Mouse (Mus musculus) urinary bladder, postnatal 36 days (tissue): ENCODE results near the gene Rtl8c.
A peak's percentile ranks its signal among the peaks of the same experiment; 100 is the strongest.
"Not testable (repeated sequence)": the region's sequence is repeated elsewhere in the genome, so short reads cannot be mapped to it uniquely, and the experiment has no call there.

Experiments
- DNase-seq, 2 experiments: peaks; one replicate each; pipeline ENCODE4 v3.0.0; 2022; ENCODE audit warnings: low spot score in 2 of 2, mixed read lengths in 1 of 2

Rtl8c gene

DNA sequence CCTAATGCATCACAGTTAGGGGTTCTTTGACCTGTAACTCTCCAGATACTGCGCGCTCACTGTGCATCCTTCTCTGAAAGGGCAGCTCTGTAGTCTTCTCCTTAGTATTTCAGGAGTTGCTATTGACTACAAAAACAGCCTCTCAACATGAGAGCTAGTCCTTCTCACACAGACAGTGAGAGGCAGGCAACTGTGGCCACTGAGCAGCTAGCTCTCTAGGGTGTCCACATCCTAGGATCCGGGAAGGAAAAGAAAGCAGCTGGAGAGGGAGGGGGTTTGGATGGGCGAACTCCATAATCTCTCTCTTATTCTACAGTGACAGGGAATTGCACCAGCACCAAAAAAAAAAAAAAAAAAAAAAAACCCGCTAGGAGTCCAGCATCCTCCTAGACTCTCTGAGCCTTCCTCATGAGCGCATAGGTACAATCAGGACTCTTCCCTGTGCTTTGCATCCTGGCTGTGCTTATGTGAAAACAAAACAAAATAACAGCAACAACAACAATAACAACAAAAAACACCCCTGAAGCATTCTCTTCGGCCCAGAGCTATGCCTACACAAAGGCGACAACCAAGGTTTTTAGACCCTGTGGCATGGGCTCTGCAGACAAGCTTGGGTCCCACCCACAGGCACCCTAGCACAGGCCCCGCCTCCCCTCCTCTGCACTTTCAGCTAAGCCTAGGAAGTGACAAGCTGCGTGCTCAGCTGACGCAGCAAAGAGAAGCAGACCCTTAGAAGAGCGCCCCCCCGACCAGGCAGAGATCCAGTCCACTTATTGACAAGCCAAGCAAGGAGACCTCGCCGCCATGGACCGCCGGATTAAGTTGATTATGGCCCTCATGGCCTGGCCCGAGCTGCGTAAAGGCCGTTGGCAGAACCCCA is at the start of gene Rtl8c:
Gene Rtl8c, plus strand, starts transcription at position 791 of the 880 bp plus-strand sequence.
- DNase-seq: peak; percentile 7 to 44

DNA sequence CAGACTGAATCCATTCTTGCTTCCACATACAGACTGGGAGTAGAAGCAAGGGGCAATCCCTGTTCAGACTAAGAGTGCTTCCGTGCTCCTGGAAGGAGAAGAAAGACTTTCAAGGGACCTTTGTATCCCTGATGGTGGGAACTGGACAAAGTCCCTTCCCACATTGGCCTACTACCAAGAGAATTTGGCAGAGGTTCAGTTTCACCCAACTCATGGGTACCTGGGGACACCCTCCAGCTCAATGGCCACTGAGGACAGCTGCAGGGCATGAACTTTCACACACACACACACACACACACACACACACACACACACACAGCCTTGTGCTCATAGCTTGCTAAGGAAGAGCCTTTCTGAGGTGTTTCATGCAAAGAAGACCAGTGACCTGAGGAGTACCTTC is 28.5 kb upstream of the Rtl8c start:
- DNase-seq: no peak

DNA sequence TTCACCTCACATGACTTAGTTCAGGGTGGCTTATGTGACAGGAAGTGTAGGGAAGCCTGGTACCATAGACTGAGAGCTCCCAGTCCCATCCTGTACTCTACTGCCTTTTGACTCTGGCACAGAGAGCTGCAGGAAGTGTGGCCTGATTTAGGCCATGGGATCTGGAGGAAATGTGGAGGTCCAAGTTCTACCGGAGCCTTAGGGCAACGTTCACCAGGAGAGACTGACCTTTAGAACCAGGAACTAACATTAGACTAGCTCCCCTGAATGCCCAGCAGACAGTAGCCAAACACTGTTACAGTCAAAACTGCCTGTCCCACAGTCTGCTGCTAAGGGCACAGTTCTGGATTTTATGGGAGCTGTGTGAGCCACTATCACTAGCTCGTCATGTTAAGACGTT is 26.4 kb upstream of the Rtl8c start:
- not testable (repeated sequence) for DNase-seq

DNA sequence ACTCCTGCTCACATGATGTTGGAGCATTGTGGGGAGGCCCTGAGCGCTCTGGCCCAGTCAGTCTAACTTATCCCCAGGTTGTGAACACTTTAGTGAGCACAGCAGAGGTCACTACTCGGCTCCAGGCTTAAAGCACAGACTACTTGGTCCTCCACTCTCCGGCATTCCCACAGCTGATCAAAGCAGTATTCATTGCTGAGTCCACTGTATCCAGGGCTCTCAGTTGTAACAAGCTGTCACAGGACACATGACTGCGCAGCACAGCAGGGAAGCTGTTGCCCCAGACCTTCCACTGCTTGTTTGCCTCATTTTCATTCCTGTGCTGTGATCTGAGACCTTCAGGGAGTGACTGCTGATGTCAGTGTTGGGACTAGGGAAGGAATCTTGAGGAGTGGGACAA is 24.4 kb upstream of the Rtl8c start:
- not testable (repeated sequence) for DNase-seq

DNA sequence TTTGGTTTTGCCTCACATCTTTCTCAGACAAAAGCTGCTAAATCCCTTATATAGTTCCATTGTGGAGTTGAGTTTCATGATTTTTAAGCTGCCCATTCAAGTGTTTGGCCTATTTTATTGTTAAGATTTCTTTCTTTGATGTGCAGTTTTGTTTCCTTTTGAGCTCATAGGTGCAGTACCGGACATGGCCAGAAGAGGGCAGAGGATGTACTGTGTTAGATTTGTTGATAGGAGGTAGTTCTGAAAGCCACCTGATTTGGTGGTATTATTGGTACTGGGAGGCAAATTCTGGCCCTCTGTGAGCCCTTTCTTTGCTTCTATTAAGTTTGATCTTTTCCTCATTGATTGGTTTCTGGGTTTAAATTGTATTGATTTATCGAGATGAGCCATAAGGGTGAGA is 7.8 kb upstream of the Rtl8c start:
- DNase-seq: peak; percentile 17 to 20

DNA sequence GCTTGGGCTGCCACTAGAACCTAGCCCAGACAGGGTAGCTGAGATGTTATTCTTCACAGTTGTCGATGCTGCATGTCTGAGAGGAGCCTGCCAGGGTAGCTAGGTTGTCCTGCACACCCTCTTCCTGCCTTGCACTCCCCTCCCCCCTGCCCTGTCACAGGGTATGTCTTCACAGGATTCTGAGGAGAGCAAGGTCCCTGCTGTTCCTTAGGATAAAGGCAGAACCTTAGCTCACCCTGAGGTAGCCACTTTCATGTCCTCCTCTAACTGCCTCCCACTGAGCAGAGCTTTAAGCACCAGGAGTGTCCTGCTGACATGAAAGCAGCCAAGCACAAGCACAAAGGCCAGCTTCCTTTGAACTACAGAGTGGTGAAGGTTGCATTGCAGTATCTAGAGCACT is 1.7 kb upstream of the Rtl8c start:
- not testable (repeated sequence) for DNase-seq

DNA sequence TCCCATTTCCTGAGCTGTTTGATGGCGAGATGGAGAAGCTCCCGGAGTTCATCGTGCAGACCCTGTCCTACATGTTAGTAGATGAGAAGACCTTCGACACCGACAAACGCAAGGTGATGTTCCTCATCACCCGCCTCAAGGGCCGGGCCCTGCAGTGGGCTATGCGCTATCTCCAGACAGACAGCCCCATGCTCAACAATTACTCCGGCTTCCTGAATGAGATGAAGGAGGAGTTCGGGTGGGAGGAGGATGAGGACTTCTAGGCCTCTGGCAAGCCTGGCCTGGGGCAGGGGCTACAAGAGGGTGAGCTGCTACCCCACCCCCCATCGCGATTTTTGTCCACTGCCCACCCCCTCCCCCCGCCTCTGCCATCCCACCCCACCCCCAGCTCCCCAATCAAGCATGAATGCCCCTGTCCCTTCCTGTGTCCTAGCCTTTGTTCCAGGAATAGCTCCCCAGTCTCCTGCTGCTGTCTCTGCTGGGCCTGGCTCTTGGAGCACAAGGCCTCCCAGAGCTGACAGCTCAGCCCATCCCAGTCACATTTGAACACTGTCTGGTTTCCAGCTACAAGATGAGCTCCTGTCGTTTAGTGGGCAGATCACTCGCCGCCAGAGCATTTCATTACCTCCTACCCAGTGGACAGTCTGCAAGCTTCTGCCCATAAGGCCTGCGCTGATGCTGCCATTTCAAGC is 436 bp downstream of the Rtl8c start:
- no peak for DNase-seq

DNA sequence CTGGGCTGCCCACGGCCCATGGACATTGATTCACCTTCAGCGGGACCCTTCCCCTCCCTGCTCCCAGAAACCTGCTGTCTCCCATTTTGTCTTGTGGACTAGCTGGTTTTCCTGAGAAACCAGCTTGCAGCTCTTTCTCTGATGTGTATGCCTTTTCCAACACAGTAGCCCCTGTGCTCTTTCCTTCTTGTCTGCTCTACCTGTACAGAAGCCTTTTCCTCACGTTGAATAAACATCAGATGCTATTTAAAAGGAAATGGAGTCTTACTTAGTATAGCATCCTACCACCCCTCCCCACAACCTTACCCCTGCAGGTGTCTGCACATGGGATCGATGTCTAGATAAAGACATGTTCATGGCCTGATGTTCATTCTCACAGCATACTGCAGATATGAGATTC is 1.0 kb downstream of the Rtl8c start, which contains the start of gene Gm14597:
Gene Gm14597, minus strand, starts transcription at position 101 of the 400 bp plus-strand sequence.
- DNase-seq: not testable (repeated sequence)

DNA sequence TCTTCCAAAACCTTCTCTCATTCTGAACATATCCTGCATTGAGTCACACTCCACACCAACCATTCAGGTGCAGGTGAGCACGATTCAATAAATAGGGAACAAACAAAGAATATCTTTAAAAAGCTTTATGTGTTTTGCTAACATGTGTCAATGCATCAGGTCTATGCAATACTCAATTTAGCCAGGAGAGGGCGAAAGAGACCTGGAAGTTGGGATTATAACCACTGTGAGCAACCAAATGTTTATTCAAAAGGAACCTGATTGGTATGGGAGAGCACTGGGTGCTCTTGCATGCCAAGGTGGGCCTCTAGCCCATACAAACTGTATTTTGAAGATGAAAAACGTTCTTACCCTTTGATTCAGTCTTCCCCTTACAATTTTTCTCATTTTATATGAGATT is 2.7 kb downstream of the Rtl8c start:
- peak; percentile 20 to 33 for DNase-seq

DNA sequence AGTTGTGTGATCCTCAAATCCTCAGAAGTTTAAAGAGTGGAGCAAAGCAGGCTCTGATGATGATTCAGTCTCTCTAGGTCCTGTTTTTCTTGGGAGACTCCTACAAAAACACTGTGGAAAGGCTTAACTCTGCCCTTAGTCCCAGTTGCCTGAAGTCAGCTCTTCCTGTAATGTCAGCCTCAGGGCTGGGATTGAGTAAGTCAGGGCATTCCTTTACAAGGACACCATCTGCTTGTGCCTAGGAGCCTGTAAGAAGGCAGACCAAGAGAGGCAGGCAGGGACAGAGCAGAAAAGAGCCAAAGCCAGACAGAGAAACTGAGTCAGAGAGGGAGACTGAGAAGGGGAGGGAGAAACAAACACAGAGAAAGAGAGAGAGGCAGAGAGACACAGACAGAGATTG is 3.6 kb downstream of the Rtl8c start:
- not testable (repeated sequence) for DNase-seq

DNA sequence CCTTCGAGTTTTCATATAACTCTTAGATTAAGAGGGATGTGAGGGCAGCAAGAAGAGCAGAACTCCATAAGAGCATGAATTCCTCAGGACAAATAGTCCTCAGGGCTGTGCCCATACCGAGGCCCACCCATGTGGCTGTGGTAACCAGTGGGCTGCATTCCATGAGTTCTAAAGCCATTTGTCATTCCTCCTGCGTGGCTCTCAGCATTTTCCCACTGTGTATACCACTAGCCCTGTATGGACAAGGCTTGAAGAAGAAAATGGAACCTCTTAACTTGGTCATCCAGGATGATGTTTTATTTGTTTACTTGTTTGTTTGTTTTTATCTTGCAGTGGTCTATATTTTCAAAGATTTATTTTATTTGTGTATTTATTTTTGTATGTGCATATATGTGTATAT is 30.3 kb downstream of the Rtl8c start:
- not testable (repeated sequence) for DNase-seq

DNA sequence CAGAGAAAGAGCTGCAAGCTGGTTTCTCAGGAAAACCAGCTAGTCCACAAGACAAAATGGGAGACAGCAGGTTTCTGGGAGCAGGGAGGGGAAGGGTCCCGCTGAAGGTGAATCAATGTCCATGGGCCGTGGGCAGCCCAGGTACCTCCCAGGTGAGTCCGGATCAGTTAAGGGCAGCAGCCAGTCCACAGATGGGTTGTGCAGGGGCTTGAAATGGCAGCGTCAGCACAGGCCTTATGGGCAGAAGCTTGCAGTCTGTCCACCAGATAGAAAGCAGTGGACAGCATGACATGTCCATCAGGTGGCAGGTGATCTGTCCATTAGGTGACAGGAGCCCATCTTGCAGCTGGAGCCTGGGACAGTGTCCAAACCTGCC is 34.8 kb downstream of the Rtl8c start:
- DNase-seq: not testable (repeated sequence)

DNA sequence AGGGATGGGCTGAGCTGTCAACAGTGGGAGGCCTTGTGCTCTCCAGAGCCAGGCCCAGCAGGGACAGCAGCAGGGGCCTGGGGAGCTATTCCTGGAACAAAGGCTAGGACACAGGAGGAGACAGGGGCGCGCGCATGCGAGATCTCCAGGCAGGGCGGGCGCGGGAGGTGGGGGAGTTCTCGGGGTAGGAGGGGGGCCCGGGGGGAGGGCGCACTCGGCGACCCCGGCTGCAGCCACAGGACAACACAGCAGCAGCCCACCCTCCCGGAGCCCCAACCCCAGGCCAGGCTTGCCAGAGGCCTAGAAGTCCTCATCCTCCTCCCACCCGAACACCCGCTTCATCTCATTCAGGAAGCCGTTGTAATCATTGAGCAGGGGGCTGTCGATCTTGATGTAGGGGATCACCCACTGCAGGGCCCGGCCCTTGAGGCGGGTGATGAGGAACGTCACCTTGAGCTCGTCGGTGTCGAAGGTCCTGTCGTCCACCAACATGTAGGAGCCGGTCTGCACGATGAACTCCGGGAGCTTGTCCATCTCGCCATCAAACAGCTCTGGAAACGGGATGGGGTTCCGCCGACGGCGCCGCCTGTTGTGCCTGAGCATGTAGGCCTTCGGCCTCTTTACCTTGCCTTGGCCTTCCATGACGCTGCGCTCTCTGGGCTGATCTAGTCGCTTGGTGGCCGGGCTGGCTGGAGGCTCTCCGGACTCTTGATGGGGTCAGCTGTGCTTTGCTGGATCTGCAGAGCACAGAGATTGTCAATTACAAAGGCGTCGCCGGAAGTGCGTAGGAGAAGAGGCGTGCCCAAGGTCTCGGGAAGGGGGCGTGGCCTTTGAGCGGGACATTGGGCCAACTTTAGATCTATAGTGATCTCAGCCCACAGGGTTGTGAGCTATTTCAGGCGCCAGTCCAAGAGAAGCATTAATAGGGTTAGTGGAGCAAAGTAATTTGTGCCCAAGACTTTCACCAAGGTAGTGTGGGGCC is 35.4 kb downstream of the Rtl8c start, which contains the start of gene Rtl8a:
Gene Rtl8a, minus strand, starts transcription at position 703 of the 982 bp plus-strand sequence.
- peak; percentile 60 to 78 for DNase-seq

DNA sequence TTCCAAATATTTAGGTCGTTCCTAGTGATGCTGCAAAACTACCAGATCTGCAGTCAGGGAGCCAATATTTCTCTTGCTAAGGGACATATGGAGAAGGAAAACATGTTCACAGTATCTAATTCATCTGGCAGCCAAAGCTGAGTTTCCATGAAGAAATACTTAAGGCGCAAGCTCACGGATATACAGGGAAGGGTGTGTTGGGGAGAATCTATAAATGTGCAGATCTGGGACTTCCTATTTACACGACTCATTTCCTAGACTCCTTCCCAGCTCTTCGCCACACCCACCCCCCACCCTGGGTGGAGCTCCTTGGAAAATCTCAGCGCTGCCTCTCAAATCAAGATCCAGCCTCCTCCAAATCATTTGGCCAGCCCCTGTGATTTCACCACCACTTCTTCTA is 38.1 kb downstream of the Rtl8c start:
- DNase-seq: no peak

DNA sequence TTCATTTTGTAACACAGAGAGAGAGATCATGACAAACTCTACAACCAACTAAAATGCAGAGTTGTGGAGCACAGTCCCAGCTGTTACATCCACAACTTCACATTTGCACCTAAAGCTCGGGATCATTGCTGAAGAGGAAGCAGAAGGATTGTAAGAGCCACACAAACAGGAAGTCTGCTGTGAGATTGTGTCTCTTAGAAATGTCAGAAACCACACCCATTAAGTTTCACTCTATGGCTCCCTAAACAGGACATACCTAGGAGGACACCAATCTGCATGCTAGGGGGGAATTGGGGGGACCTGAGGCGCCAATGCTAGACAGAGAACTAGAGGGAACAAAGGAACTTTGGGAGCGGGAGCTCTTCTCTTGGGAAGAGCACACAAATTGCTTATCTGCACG is 45.1 kb downstream of the Rtl8c start:
- not testable (repeated sequence) for DNase-seq
